Mouse (Mus musculus): ENCODE results near the gene Tmem107. TPM values are rescaled to one million over a fixed set of nuclear protein-coding genes. Genes with fewer than 3 reads are reported as not detected.

Tmem107 gene
- 68.9 and 135 TPM in 2 replicates for total RNA-seq (2014; rRNA removed)
- 28.6 and 34.1 TPM in 2 replicates for polyA plus RNA-seq (2015; fragmentation: Nextera tagmentation; extraction: Ambion mirVana)

- Histone ChIP-seq H3K4me3 (ENCODE audit: low read length) (peak within 1 kb of the TSS; percentile 58), H3K27me3 (ENCODE audit: insufficient read depth, low read length) (no peaks in the 10 kb centered on the region)
- WGBS, result under 1% methylated on average over 47 of the region's 47 CpGs
Measured at GRCm38 (mm10) chr11:69070590-69071222, at the start of gene Tmem107. Gene Tmem107, plus strand, starts transcription at chr11:69070806.

DNA sequence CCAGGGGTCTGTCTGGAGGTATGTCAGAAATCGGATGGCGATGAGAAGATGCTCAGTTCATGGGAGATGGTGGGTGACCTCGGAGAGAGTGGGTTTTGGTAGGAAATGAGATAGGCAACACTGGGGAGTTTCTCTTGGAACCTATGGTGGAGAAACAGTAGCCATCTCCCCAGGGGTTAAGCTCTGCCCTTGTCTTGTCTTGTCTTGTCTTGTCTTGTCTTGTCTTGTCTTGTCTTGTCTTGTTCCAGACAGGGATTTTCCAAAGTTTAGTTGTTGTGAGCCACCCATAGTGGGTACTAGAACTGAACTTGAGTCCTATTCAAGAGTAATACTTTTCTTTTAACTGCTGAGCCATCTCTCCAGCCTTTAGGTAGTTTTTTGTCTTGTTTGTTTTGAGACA, 44.0 kb upstream of the Tmem107 start:
- no peaks in the 10 kb centered on the region for H3K9me3 ChIP-seq (ENCODE audit: low read length)
- H3K4me1 ChIP-seq (ENCODE audit: insufficient read depth, low read length), result no peaks in the 10 kb centered on the region
- no peak overlapping the region for H3K4me2 ChIP-seq (ENCODE audit: low read depth, low read length)
- H3K4me3 ChIP-seq (ENCODE audit: low read length), result no peak overlapping the region
- ATAC-seq (no peak), DNase-seq (ENCODE audit: low spot score) (no peak)
- peaks cover 80% of the 10 kb centered on the region for H3K36me3 ChIP-seq (ENCODE audit: insufficient read depth, low read length)
- H3K27me3 ChIP-seq (ENCODE audit: insufficient read depth, low read length), result no peaks in the 10 kb centered on the region
- H3K9ac ChIP-seq (replicated peaks; ENCODE audit: low read length), result no peak overlapping the region
- WGBS, result 94% methylated on average over 3 of the region's 3 CpGs
- TF ChIP-seq CTCF (IDR thresholded peaks at IDR 0.05; ENCODE audit: low read depth), result no peak
- no peak overlapping the region for H3K27ac ChIP-seq

More at GRCm38 (mm10) chr11:69070590-69071222, at the start of gene Tmem107:
- Histone ChIP-seq H3K4me1 (ENCODE audit: insufficient read depth, low read length) (peaks cover 18% of the 10 kb centered on the region; the same call in 1 of the 2 replicates), H3K9me3 (ENCODE audit: low read length) (no peaks in the 10 kb centered on the region), H3K36me3 (ENCODE audit: insufficient read depth, low read length) (no peaks in the 10 kb centered on the region), H3K9ac (replicated peaks; ENCODE audit: low read length) (peak within 1 kb of the TSS; percentile 70), H3K4me2 (ENCODE audit: low read depth, low read length) (peak within 1 kb of the TSS; percentile 86), H3K27ac (peak within 1 kb of the TSS; percentile 91)
- ATAC-seq, result peak; percentile 88
- TF ChIP-seq CTCF (IDR thresholded peaks at IDR 0.05; ENCODE audit: low read depth), result peak; percentile 41
- peak; percentile 97 for DNase-seq (ENCODE audit: low spot score)

- H3K9me3 ChIP-seq (ENCODE audit: low read length), result no peaks in the 10 kb centered on the region
- ATAC-seq, result no peak
- H3K4me1 ChIP-seq (ENCODE audit: insufficient read depth, low read length), result no peaks in the 10 kb centered on the region
- H3K9ac ChIP-seq (replicated peaks; ENCODE audit: low read length), result no peak overlapping the region
- TF ChIP-seq CTCF (IDR thresholded peaks at IDR 0.05; ENCODE audit: low read depth), result peak; percentile 49
- DNase-seq (ENCODE audit: low spot score), result peak; percentile 37
- WGBS, result 57% methylated on average over 2 of the region's 2 CpGs
- no peak overlapping the region for H3K4me3 ChIP-seq (ENCODE audit: low read length)
- no peak overlapping the region for H3K4me2 ChIP-seq (ENCODE audit: low read depth, low read length)
- no peak overlapping the region for H3K27ac ChIP-seq
- no peaks in the 10 kb centered on the region for H3K27me3 ChIP-seq (ENCODE audit: insufficient read depth, low read length)
- peaks cover 77% of the 10 kb centered on the region for H3K36me3 ChIP-seq (ENCODE audit: insufficient read depth, low read length)
Measured at GRCm38 (mm10) chr11:69028805-69029204, 41.8 kb upstream of the Tmem107 start.

DNA sequence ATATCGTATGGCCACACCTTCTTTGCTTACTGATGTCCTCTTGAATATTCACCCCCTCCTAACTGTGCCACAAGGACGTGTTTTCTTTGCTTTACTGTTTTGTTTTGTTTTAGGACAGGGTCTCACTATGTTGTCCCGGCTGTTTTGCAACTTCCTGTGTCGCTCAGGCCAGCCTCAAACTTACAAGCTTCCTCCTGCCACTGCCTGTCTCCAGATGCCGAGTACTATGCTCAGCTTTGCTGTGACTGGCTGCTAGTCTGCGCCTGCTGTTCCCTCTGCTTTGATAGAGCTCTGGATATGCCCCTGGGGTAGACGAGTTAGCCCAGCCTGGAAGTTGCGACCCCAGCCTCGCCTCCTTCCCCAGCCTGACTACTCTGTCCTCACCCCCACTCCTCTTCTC, 37.1 kb upstream of the Tmem107 start:
- H3K4me3 ChIP-seq (ENCODE audit: low read length), result no peak overlapping the region
- no peak for TF ChIP-seq CTCF (IDR thresholded peaks at IDR 0.05; ENCODE audit: low read depth)
- H3K27me3 ChIP-seq (ENCODE audit: insufficient read depth, low read length), result no peaks in the 10 kb centered on the region
- H3K27ac ChIP-seq, result no peak overlapping the region
- H3K9me3 ChIP-seq (ENCODE audit: low read length), result no peaks in the 10 kb centered on the region
- WGBS, result 87% methylated on average over 9 of the region's 9 CpGs
- H3K4me2 ChIP-seq (ENCODE audit: low read depth, low read length), result no peak overlapping the region
- DNase-seq (ENCODE audit: low spot score) (no peak), ATAC-seq (no peak)
- H3K9ac ChIP-seq (replicated peaks; ENCODE audit: low read length), result no peak overlapping the region
- H3K4me1 ChIP-seq (ENCODE audit: insufficient read depth, low read length), result 0 out of 2 replicates have a peak, but pooled peaks cover 7% of the 10 kb centered on the region
- peaks cover 49% of the 10 kb centered on the region; the same call in 1 of the 2 replicates for H3K36me3 ChIP-seq (ENCODE audit: insufficient read depth, low read length)

GRCm38 (mm10) chr11:69034585-69034984, 36.0 kb upstream of the Tmem107 start:
- DNase-seq (ENCODE audit: low spot score), result no peak
- TF ChIP-seq CTCF (IDR thresholded peaks at IDR 0.05; ENCODE audit: low read depth), result no peak
- Histone ChIP-seq H3K9ac (replicated peaks; ENCODE audit: low read length) (no peak overlapping the region), H3K4me2 (ENCODE audit: low read depth, low read length) (no peak overlapping the region), H3K27me3 (ENCODE audit: insufficient read depth, low read length) (no peaks in the 10 kb centered on the region), H3K4me1 (ENCODE audit: insufficient read depth, low read length) (peaks cover 17% of the 10 kb centered on the region; the same call in 1 of the 2 replicates), H3K36me3 (ENCODE audit: insufficient read depth, low read length) (peaks cover 42% of the 10 kb centered on the region; the same call in 1 of the 2 replicates), H3K9me3 (ENCODE audit: low read length) (no peaks in the 10 kb centered on the region), H3K4me3 (ENCODE audit: low read length) (no peak overlapping the region), H3K27ac (no peak overlapping the region)
- no peak for ATAC-seq
- 95% methylated on average over 3 of the region's 3 CpGs for WGBS

DNA sequence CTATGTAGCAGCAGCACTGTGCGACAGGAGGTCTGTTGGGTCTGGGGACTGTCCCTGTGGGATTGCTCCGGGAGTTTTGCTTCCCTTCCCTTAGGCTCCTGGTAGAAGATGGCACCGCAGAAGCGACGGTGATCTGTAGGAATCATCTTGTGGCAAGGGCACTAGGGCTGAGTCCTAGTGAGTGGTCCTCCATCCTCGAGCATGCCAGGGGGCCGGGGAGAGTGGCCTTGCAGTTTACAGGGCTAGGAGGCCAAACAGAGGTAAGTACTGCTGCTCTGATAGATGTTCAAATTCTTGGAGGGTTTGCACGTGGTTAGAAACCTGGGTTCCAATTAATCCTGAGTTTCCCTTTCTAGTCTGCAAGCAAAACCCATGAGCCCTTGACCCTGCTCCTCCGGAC, 35.2 kb upstream of the Tmem107 start:
- no peak for TF ChIP-seq CTCF (IDR thresholded peaks at IDR 0.05; ENCODE audit: low read depth)
- Histone ChIP-seq H3K4me2 (ENCODE audit: low read depth, low read length) (peak overlapping the region; percentile 60), H3K27ac (peak overlapping the region; percentile 90), H3K4me3 (ENCODE audit: low read length) (no peak overlapping the region), H3K4me1 (ENCODE audit: insufficient read depth, low read length) (peaks cover 17% of the 10 kb centered on the region; the same call in 1 of the 2 replicates), H3K9me3 (ENCODE audit: low read length) (no peaks in the 10 kb centered on the region), H3K27me3 (ENCODE audit: insufficient read depth, low read length) (no peaks in the 10 kb centered on the region), H3K9ac (replicated peaks; ENCODE audit: low read length) (no peak overlapping the region), H3K36me3 (ENCODE audit: insufficient read depth, low read length) (peaks cover 38% of the 10 kb centered on the region; the same call in 1 of the 2 replicates)
- WGBS, result 79% methylated on average over 9 of the region's 9 CpGs
- ATAC-seq, result no peak
- DNase-seq (ENCODE audit: low spot score), result no peak

- Histone ChIP-seq H3K36me3 (ENCODE audit: insufficient read depth, low read length) (peaks cover 33% of the 10 kb centered on the region; the same call in 1 of the 2 replicates), H3K4me3 (ENCODE audit: low read length) (no peak overlapping the region), H3K4me2 (ENCODE audit: low read depth, low read length) (peak overlapping the region; percentile 60), H3K27ac (peak overlapping the region; percentile 90), H3K27me3 (ENCODE audit: insufficient read depth, low read length) (no peaks in the 10 kb centered on the region), H3K9ac (replicated peaks; ENCODE audit: low read length) (no peak overlapping the region), H3K9me3 (ENCODE audit: low read length) (no peaks in the 10 kb centered on the region), H3K4me1 (ENCODE audit: insufficient read depth, low read length) (peaks cover 17% of the 10 kb centered on the region; the same call in 1 of the 2 replicates)
- peak; percentile 39 for ATAC-seq
- peak; percentile 83 for TF ChIP-seq CTCF (IDR thresholded peaks at IDR 0.05; ENCODE audit: low read depth)
- DNase-seq (ENCODE audit: low spot score), result peak; percentile 90
- WGBS, result 3% methylated on average over 8 of the region's 8 CpGs
Measured at GRCm38 (mm10) chr11:69035849-69036248, 34.8 kb upstream of the Tmem107 start.
